Mouse (Mus musculus) cerebellum, adult 11-12 months (tissue): ENCODE data around the gene Rai1.

Source experiments
- DNase-seq: peaks from one replicate; pipeline ENCODE4 v3.0.0; 2022

Gene Rai1

GRCm38 (mm10) chr11:60164450-60164849 is 59.6 kb downstream of the Rai1 start:
- no peak for DNase-seq

GRCm38 (mm10) chr11:60165076-60165475 is 60.3 kb downstream of the Rai1 start:
- no peak for DNase-seq

GRCm38 (mm10) chr11:60168780-60169179 is 64.0 kb downstream of the Rai1 start:
- DNase-seq: no peak

GRCm38 (mm10) chr11:60172074-60172473 is 67.3 kb downstream of the Rai1 start:
- no peak for DNase-seq

DNA sequence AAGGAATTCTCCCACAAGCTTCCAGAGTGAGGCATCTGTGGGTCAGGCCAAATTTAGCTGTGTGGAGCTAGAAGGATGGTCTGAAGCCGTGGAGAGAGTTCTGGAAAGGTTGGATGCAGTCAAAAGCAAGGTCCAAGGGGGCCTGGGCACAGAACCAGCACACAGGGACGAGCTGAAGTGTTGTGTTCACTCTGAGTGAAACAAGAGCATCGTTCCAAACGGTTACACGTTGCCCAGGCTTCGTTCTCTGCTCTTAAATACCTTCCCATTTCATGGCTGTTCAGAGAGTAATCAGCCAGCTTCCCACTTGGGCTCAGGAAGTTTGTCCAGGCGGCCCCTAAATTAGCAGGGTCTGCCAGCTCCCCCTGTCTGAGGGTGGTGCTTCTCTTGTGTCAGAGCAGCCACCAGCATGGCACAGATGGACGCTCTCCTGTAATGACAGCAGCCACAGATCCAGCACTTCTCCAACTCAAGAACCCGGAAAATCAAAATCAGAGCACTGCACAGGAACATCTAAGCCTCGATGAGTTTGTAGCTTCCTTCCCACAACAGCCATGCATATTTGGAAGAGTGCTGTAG is 68.9 kb downstream of the Rai1 start:
- peak; percentile 34 for DNase-seq

GRCm38 (mm10) chr11:60175371-60176181 is 70.8 kb downstream of the Rai1 start:
- DNase-seq: peak; percentile 87

DNA sequence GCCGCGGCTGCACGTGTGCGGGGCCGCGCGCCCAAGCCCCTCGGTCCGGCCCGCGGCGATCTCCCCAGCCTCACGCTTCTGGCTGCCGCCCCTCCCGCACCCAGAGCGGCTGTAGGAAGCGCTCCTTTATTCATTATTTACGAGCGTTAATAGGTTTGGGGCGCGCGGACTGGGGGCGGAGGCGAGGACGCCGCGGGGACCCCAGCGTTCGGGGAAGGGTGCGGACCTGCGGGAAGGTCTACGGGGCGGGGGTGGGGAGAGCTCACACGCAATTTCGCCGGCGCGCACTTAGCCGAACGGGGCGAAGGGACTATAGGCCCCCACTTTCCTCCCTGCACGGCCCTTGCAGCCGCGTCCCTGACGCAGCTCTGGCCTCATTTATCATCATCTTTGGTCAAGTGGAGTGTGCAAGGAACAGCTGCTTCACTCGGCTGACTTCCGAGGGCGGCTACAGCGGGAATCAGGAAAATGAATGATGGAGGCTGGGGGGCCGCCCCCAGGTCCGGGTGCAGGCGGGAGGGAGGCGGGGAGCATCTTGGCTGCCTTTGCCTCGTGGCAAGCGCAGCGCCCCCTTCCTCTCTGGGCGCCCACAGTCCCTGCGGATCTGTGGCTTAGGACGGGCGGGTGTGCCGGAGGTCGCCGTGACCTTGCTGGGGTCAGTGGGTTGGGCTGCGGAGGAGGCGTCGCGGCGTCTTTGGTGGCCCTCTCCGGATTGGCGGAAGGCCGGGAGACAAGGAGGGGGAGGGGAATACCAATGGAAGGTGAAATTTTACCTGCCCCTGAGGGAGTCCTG is 71.6 kb downstream of the Rai1 start:
- peak; percentile 90 for DNase-seq

DNA sequence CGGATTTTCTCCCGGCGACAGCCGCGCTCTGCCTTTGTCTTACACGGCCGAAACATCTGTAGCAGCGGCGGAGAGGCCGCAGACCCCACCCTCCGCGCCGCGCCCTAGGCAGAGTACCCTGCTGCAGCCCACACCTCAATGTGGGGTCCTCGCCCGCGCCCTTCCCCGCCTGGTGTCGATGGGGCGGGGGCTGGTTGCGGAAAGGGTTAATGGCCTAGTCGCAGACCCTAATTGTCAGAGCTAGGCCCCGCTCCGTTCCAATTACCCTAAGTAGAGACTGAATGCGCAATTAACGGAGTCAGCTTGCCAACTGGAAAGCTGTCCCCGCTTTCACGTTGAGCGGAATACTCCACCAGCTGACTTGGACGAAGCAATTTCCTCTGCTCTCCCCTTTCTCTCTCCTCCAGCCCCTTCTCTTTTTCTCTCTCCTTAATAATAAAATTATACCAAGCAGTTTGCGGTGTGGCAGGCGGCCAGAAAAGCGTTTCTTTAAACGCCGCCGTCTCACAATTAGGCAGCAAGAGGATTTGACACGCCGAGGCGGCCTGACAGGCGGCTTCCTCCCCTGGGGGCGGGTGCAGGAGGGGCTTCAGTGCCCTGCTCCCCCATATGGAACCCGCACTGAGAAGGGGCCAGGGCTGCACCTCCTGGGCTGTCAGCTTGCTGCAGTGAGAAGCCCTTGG is 72.3 kb downstream of the Rai1 start:
- DNase-seq: peak; percentile 74

- DNase-seq: peak; percentile 49
Measured at GRCm38 (mm10) chr11:60178005-60178404, 73.2 kb downstream of the Rai1 start.

- peak; percentile 73 for DNase-seq
Measured at GRCm38 (mm10) chr11:60178506-60178905, 73.7 kb downstream of the Rai1 start.

DNA sequence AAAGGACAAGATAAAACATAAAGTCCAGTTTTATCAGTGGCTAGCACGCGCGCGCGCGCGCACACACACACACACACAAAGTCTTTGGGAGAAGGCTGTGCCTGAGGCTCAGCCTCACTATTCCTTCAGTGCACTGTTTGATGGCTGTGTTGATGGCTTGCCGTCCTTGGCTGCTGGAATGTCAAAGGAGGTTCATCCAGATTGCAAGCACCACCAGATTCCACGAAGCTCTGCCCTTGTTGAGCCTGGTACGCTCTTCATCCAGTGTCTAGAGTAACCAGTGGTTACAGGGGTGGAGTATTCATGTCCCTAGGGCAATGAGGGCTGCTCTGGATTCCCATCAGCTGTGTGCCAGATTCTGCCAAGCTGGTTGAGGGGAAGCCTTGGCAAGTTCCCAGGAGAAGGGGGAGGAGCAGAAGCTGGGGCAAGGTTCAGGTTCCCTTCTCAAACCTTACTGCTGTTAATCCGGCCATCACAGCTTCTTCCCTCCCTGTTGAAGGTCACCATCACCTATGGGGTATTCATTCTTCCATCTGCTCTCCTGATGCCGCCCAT is 77.4 kb downstream of the Rai1 start:
- DNase-seq: peak; percentile 44

- no peak for DNase-seq
Measured at GRCm38 (mm10) chr11:60182741-60183140, 77.9 kb downstream of the Rai1 start.

DNA sequence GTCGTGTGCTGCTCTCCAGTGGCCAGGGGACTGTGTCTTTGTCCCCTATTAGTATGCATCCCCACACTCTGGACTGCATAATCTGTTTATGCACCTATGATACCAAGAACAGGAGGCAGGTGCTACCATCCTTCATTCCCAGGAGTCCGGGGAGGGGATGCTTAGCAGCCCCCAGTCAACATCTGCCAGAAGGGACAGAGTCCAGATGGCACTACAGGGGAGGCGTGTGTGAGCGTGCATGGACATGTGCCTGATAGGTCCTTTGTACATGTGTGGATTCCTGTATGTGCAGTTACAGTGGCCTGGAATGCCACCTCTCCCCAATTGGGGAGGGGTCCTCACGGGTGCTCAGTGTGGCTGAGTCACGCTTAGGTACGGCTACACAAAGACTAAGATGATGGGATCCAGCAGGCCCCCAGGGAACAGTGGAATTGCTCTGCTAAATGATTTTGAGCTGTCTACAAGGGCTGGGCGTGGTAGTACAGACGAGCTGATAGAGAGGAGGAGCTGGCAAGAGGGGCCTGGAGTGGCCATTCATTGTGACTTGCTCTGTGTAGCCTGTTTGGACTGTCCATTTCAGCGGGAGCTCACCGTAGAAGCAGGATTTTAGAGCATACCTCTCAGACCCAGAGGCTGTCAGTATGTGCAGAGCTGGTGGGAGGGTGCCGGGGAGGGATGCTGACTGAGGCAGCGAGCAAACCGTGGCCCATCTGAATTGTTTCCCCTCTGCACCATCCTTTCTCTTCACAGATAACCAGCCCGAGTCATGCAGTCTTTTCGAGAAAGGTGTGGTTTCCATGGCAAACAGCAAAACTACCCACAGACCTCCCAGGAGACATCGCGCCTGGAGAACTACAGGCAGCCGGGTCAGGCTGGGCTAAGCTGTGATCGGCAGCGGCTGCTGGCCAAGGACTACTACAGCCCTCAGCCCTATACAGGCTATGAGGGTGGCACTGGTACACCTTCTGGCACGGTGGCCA is 79.8 kb downstream of the Rai1 start:
- DNase-seq: peak; percentile 42

DNA sequence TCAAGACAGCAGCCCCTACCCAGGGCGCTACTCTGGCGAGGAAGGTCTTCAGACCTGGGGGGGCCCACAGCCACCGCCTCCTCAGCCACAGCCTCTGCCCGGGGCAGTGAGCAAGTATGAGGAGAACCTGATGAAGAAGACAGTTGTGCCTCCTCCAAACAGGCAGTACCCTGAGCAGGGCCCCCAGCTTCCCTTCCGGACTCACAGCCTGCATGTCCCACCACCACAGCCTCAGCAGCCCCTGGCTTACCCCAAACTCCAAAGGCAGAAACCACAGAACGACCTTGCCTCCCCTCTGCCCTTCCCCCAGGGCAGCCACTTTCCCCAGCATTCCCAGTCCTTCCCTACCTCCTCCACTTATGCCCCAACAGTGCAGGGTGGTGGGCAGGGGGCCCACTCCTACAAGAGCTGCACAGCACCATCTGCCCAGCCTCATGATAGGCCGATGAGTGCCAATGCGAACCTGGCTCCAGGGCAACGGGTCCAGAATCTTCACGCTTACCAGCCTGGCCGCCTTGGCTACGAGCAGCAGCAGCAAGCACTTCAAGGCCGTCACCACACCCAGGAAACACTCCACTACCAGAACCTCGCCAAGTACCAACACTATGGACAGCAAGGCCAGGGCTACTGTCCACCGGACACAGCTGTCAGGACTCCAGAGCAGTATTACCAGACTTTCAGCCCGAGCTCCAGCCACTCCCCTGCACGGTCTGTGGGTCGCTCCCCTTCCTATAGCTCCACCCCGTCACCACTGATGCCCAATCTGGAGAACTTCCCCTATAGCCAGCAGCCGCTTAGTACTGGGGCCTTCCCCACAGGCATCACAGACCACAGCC is 80.8 kb downstream of the Rai1 start:
- peak; percentile 79 for DNase-seq

DNA sequence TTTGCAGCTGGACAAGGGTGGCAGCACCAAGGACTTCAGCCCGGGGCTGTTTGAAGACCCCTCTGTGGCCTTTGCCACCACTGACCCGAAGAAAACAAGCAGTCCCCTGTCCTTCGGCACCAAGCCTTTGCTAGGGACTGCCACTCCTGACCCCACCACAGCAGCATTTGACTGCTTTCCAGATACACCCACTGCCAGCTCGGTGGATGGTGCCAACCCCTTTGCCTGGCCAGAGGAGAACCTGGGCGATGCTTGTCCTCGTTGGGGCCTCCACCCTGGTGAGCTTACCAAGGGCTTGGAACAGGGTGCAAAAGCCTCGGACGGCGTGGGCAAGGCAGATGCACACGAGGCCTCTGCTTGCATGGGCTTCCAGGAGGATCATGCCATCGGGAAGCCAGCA is 82.3 kb downstream of the Rai1 start:
- peak; percentile 48 for DNase-seq

GRCm38 (mm10) chr11:60188275-60188853 is 83.6 kb downstream of the Rai1 start:
- peak; percentile 42 for DNase-seq

- peak; percentile 38 for DNase-seq
Measured at GRCm38 (mm10) chr11:60189501-60190040, 84.8 kb downstream of the Rai1 start.

DNA sequence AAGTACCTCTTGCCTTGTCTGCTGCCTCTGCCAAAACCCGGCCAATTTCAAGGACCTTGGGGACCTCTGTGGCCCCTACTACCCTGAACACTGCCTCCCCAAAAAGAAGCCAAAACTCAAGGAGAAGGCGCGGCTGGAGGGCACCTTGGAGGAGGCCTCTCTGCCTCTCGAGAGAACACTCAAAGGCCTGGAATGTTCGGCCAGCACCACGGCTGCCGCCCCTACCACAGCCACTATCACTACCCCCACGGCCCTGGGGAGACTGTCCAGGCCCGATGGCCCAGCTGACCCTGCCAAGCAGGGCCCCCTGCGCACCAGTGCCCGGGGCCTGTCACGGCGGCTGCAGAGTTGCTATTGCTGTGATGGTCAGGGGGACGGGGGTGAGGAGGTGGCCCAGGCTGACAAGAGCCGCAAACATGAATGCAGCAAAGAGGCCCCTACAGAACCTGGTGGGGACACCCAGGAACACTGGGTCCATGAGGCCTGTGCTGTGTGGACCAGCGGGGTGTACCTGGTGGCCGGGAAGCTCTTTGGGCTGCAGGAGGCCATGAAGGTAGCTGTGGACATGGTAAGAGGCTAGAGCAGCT is 85.3 kb downstream of the Rai1 start:
- no peak for DNase-seq

DNA sequence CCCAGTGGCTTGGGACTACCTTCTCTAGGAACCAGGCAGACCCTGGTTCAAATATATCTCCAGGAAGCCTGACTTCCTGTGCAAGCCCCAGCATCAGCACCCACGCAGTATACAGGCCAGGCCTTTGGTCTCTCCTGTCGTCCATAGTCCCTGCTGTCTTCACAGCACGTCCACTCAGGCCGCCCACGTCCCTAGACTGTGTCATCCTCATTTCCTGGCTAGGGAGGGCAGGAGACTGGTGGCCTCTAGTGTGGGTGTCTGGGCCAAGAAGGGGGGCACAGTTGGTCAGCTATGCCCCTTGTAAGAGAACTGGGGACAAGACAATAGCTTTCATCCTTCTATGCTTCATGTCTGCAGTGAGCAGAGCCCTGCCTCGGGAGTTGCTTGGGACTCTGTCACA is 87.7 kb downstream of the Rai1 start:
- DNase-seq: no peak

DNA sequence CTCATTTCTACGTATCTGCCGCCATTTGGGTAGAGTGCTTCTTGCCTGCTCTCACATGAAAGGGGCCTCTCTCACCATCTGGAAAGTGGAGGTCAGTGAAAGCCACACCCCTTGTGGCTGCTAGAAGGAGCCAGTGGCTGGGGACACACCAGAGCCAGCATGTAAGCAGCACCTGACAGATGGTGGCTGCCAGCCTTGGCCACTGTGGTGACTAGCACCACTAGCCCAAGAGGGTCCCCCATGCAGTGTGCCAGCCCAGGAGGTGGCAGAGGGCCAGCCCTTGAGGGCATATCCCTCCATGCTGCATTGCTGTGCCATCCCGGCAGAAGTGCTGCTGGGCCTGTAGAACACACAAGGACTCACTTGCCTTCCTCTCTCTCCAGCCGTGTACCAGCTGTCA is 88.7 kb downstream of the Rai1 start:
- DNase-seq: no peak
